Mouse (Mus musculus) C2C12 (cell line): ENCODE data around the gene Rspo4.

Experiments
- CEBPB ChIP-seq: IDR thresholded peaks from one replicate; pipeline ENCODE4 v1.6.1; 2011; ENCODE audit warnings: low read depth, mild to moderate bottlenecking, control low read depth, moderate library complexity
- CTCF ChIP-seq: IDR thresholded peaks from one replicate; pipeline ENCODE4 v1.5.1; 2011; ENCODE audit not compliant: control insufficient read depth, insufficient read depth, insufficient read length
- MAX ChIP-seq: IDR thresholded peaks from one replicate; pipeline ENCODE4 v1.6.1; 2011; ENCODE audit warnings: mild to moderate bottlenecking, control low read depth
- MYOD1 ChIP-seq: IDR thresholded peaks from one replicate; pipeline ENCODE4 v1.6.1; 2011; ENCODE audit warnings: low read depth; ENCODE audit not compliant: control insufficient read depth, insufficient read length
- MYOG ChIP-seq: IDR thresholded peaks from one replicate; pipeline ENCODE4 v1.6.1; 2011; ENCODE audit not compliant: control insufficient read depth, insufficient read length; ENCODE audit errors: extremely low read depth
- USF1 ChIP-seq: IDR thresholded peaks from one replicate; pipeline ENCODE4 v1.6.1; 2011; ENCODE audit warnings: low read depth, mild to moderate bottlenecking, control low read depth, moderate library complexity

DNA sequence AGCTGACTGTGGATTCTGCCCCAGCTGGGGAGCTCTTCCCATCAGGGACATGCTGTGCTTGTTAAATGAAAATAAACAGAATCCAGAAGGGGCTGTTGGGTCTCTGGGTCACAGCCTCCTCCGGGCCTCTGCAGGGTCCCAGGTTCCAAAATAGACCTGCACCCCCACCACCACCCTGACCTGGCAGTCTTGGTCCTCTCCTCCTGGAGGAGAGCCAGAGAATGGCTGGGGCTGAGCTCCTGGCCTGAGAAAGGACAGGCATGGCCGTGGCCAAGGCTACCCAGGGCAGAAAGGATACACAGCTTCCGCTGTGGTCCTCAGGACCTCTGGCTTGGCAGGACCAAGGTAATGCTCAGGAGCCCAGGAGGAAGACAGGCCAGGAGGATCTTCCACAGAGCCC, 61.9 kb downstream of the Rspo4 start:
- no peak for TF ChIP-seq CTCF
- TF ChIP-seq MAX: no peak
- no peak for TF ChIP-seq USF1
- TF ChIP-seq CEBPB: no peak
- no peak for TF ChIP-seq MYOG
- TF ChIP-seq MYOD1: no peak
